Comparison of ENCODE assay signal across 8 mouse cellular contexts in genomic region chr11:82933186-82933585, GRCm38 (mm10). TPM values are rescaled to one million over a fixed set of nuclear protein-coding genes. Genes with fewer than 3 reads are reported as not detected.
A peak's percentile ranks its signal among the peaks of the same experiment; 100 is the strongest.
DNase-seq lines count a peak whose midpoint lies in the region; ATAC-seq and TF ChIP-seq lines count a peak whose summit lies in the region.
"Had no signal": no experiment of that assay in that cellular context is flagged by ENCODE, and none has a peak within 500 bp of the region (broad histone marks: within the 10 kb centered on the region; RNA-seq: fewer than 3 reads in every experiment).

No protein-coding gene starts in this region.

- no peak overlapping the region for H3K27ac ChIP-seq in forebrain, embryonic 12.5 days
- no peak overlapping the region for H3K27ac ChIP-seq in limb, embryonic 11.5 days (replicated peaks; ENCODE audit: low read depth, low read length)
- H3K27ac ChIP-seq in olfactory bulb, adult 2 months (ENCODE audit: insufficient read depth, low read depth, low read length), result no peak overlapping the region

- TF ChIP-seq POLR2A in lung, adult 2 months (IDR thresholded peaks at IDR 0.05; ENCODE audit: borderline replicate concordance, extremely low read depth, low read depth, low read length), result no peak
- TF ChIP-seq POLR2A in olfactory bulb, adult 2 months (IDR thresholded peaks at IDR 0.05; ENCODE audit: insufficient read depth, low read depth, low read length), result no peak

- H3K9me3 ChIP-seq in forebrain, embryonic 12.5 days, result no peaks in the 10 kb centered on the region
- H3K9me3 ChIP-seq in limb, embryonic 11.5 days (ENCODE audit: control insufficient read depth, low read length), result no peaks in the 10 kb centered on the region

- no peak for TF ChIP-seq CTCF in lung, adult 2 months (IDR thresholded peaks at IDR 0.05; ENCODE audit: insufficient read depth, low read length)
- no peak for TF ChIP-seq CTCF in olfactory bulb, adult 2 months (IDR thresholded peaks at IDR 0.05; ENCODE audit: insufficient read depth, low read depth, low read length)

- H3K4me1 ChIP-seq in lung, adult 2 months (ENCODE audit: control insufficient read depth, insufficient read depth, low read length), result peaks cover 7% of the 10 kb centered on the region
- H3K4me1 ChIP-seq in forebrain, embryonic 12.5 days, result peaks cover 19% of the 10 kb centered on the region
- H3K4me1 ChIP-seq in limb, embryonic 11.5 days (ENCODE audit: control insufficient read depth, insufficient read depth, low read length), result no peaks in the 10 kb centered on the region
- H3K4me1 ChIP-seq in olfactory bulb, adult 2 months (ENCODE audit: control insufficient read depth, insufficient read depth, low read length), result no peaks in the 10 kb centered on the region

- peak overlapping the region; percentile 44 for H3K9ac ChIP-seq in forebrain, embryonic 12.5 days
- H3K9ac ChIP-seq in limb, embryonic 11.5 days (ENCODE audit: low read length), result no peak overlapping the region

- no peak for DNase-seq in lung, adult 2 months
- DNase-seq in lung, postnatal 25 days (ENCODE audit: low spot score), result no peak
- DNase-seq in limb, embryonic 11.5 days (ENCODE audit: low spot score), result no peak
- DNase-seq in ovary, postnatal 14 days (ENCODE audit: low spot score), result no peak
- DNase-seq: lung, postnatal 14 days had no signal

- H3K4me2 ChIP-seq in forebrain, embryonic 12.5 days, result peak overlapping the region; percentile 97
- H3K4me2 ChIP-seq in limb, embryonic 11.5 days (ENCODE audit: low read depth, severe bottlenecking), result peak overlapping the region; percentile 89

- peaks cover 71% of the 10 kb centered on the region for H3K27me3 ChIP-seq in forebrain, embryonic 12.5 days
- H3K27me3 ChIP-seq in limb, embryonic 11.5 days (ENCODE audit: control insufficient read depth, insufficient read depth, low read length), result peaks cover 60% of the 10 kb centered on the region

- WGBS in lung, adult 2 months, result 3% methylated on average over 29 of the region's 29 CpGs
- under 1% methylated on average over 29 of the region's 29 CpGs for WGBS in forebrain, embryonic 12.5 days
- 3% methylated on average over 19 of the region's 29 CpGs for WGBS in limb, embryonic 11.5 days
- 1% methylated on average over 29 of the region's 29 CpGs for WGBS in olfactory bulb, adult 2 months

- ATAC-seq in forebrain, embryonic 12.5 days (ENCODE audit: low FRiP score), result no peak
- no peak for ATAC-seq in limb, embryonic 11.5 days (ENCODE audit: insufficient number of reproducible peaks, low FRiP score, low TSS enrichment, low read depth)
- no peak for ATAC-seq in monocyte, adult 5-6 weeks (replicated peaks; ENCODE audit: insufficient number of reproducible peaks, low FRiP score, low TSS enrichment, poor library complexity, severe bottlenecking)

- no peaks in the 10 kb centered on the region for H3K36me3 ChIP-seq in forebrain, embryonic 12.5 days (replicated peaks)
- H3K36me3 ChIP-seq in limb, embryonic 11.5 days (ENCODE audit: control insufficient read depth, insufficient read depth, low read length), result no peaks in the 10 kb centered on the region

- H3K4me3 ChIP-seq in lung, adult 2 months (replicated peaks; ENCODE audit: extremely low read depth, low read depth, low read length), result peak overlapping the region; percentile 72
- peak overlapping the region; percentile 54 for H3K4me3 ChIP-seq in forebrain, embryonic 12.5 days (replicated peaks)
- peak overlapping the region; percentile 40 for H3K4me3 ChIP-seq in limb, embryonic 11.5 days (ENCODE audit: low read depth, low read length)
- peak overlapping the region; percentile 59 for H3K4me3 ChIP-seq in olfactory bulb, adult 2 months (ENCODE audit: insufficient read depth, low read depth, low read length)

RNA-seq across cellular contexts. Expression of gene Slfn5, which starts 18.0 kb away (rescaled TPM):
- polyA plus RNA-seq in lung, adult 2 months (2012; rRNA removed), result 14.3 and 25.1 TPM in 2 replicates
- polyA plus RNA-seq in forebrain, embryonic 12.5 days (2016; fragmentation: Nextera tagmentation; extraction: Ambion mirVana), result 0.38 and 0.89 TPM in 2 replicates
- 0.07 and 0.55 TPM in 2 replicates for polyA plus RNA-seq in limb, embryonic 11.5 days (2014; fragmentation: Nextera tagmentation; extraction: Ambion mirVana)
- not detected in 2 replicates for polyA plus RNA-seq in olfactory bulb, adult 2 months (2012; ENCODE audit: insufficient read depth, insufficient read length, low replicate concordance, missing spikeins)
- 16.5 to 25.2 TPM (median 20.3 TPM) in 3 replicates for total RNA-seq in monocyte, adult 5-6 weeks (2017)

RNA-seq across cellular contexts. Expression of gene Unc45b, which starts 22.8 kb away (rescaled TPM):
- 19.0 and 20.0 TPM in 2 replicates for polyA plus RNA-seq in lung, adult 2 months (2012; rRNA removed)
- polyA plus RNA-seq in forebrain, embryonic 12.5 days (2016; fragmentation: Nextera tagmentation; extraction: Ambion mirVana), result 1.0 and 1.3 TPM in 2 replicates
- 2.2 and 2.5 TPM in 2 replicates for polyA plus RNA-seq in limb, embryonic 11.5 days (2014; fragmentation: Nextera tagmentation; extraction: Ambion mirVana)
- not detected in 2 replicates for polyA plus RNA-seq in olfactory bulb, adult 2 months (2012; ENCODE audit: insufficient read depth, insufficient read length, low replicate concordance, missing spikeins)
- total RNA-seq in monocyte, adult 5-6 weeks (2017), result not detected in 3 replicates

RNA-seq across cellular contexts. Expression of gene Nle1, which starts 25.0 kb away (rescaled TPM):
- polyA plus RNA-seq in lung, adult 2 months (2012; rRNA removed), result 28.2 and 29.1 TPM in 2 replicates
- polyA plus RNA-seq in forebrain, embryonic 12.5 days (2016; fragmentation: Nextera tagmentation; extraction: Ambion mirVana), result 32.3 and 37.3 TPM in 2 replicates
- 31.2 and 38.6 TPM in 2 replicates for polyA plus RNA-seq in limb, embryonic 11.5 days (2014; fragmentation: Nextera tagmentation; extraction: Ambion mirVana)
- not detected in 2 replicates for polyA plus RNA-seq in olfactory bulb, adult 2 months (2012; ENCODE audit: insufficient read depth, insufficient read length, low replicate concordance, missing spikeins)
- total RNA-seq in monocyte, adult 5-6 weeks (2017), result 0.85 to 13.1 TPM (median 3.6 TPM) in 3 replicates

RNA-seq across cellular contexts. Expression of gene Fndc8, which starts 41.3 kb away (rescaled TPM):
- polyA plus RNA-seq in lung, adult 2 months (2012; rRNA removed), result 0.08 and 0.11 TPM in 2 replicates
- polyA plus RNA-seq in forebrain, embryonic 12.5 days (2016; fragmentation: Nextera tagmentation; extraction: Ambion mirVana), result 0.21 and 0.40 TPM in 2 replicates
- polyA plus RNA-seq in limb, embryonic 11.5 days (2014; fragmentation: Nextera tagmentation; extraction: Ambion mirVana), result 0.15 and 0.20 TPM in 2 replicates
- not detected in 2 replicates for polyA plus RNA-seq in olfactory bulb, adult 2 months (2012; ENCODE audit: insufficient read depth, insufficient read length, low replicate concordance, missing spikeins)
- not detected in 3 replicates for total RNA-seq in monocyte, adult 5-6 weeks (2017)

RNA-seq across cellular contexts. Expression of gene Rad51d, which starts 42.8 kb away (rescaled TPM):
- polyA plus RNA-seq in lung, adult 2 months (2012; rRNA removed), result 9.3 and 11.7 TPM in 2 replicates
- 12.6 and 14.2 TPM in 2 replicates for polyA plus RNA-seq in forebrain, embryonic 12.5 days (2016; fragmentation: Nextera tagmentation; extraction: Ambion mirVana)
- 12.8 and 13.1 TPM in 2 replicates for polyA plus RNA-seq in limb, embryonic 11.5 days (2014; fragmentation: Nextera tagmentation; extraction: Ambion mirVana)
- polyA plus RNA-seq in olfactory bulb, adult 2 months (2012; ENCODE audit: insufficient read depth, insufficient read length, low replicate concordance, missing spikeins), result not detected in 2 replicates
- 7.7 to 17.1 TPM (median 16.1 TPM) in 3 replicates for total RNA-seq in monocyte, adult 5-6 weeks (2017)

Comparison
In these comparisons a context has a peak if more than half of its experiments do, and no peak if none do; other contexts are left out.
1. RNA of gene Nle1, which starts 25.0 kb away (polyA plus RNA-seq): 32.3 to 37.3 TPM in forebrain, embryonic 12.5 days, 31.2 to 38.6 TPM in limb, embryonic 11.5 days and 28.2 to 29.1 TPM in lung, adult 2 months; not detected in olfactory bulb, adult 2 months; every median in the first group is over 10 times any median in the second.
2. Peak in every context shown above with its lines, with median percentiles within 50 percentile points of each other: H3K4me3 ChIP-seq.